Mouse (Mus musculus) megakaryocyte-erythroid progenitor cell, adult 5-6 weeks (primary cell): ENCODE measurements around the gene Ttf2. TPM values are rescaled to one million over a fixed set of nuclear protein-coding genes. Genes with fewer than 3 reads are reported as not detected.

Experiments used
- ATAC-seq: replicated peaks from 2 replicates; pipeline ENCODE4 v1.8.0; 2016; ENCODE audit warnings: mild to moderate bottlenecking, inconsistent platforms; ENCODE audit not compliant: severe bottlenecking, poor library complexity, low FRiP score, low TSS enrichment
- total RNA-seq, 2 experiments: library from RNA; stranded (forward) in 1 of 2; stranded (reverse) in 1 of 2; fragments of 200-1000, 215-1000 nt in 1 of 2; fragments of >200 nt in 1 of 2; fragmentation: Nextera tagmentation in 1 of 2; gene quantifications; 2 replicates each; pipeline ENCODE4 v1.2.3; 2014 to 2017

Gene Ttf2
- total RNA-seq (2014; fragmentation: Nextera tagmentation), result 23.5 and 37.1 TPM in 2 replicates
- 27.3 and 30.1 TPM in 2 replicates for total RNA-seq (2017)

GRCm38 (mm10) chr3:100969176-100969917, at the start of gene Ttf2:
Gene Ttf2 (minus strand): TSS chr3:100969663.
- peak; percentile 98 for ATAC-seq

GRCm38 (mm10) chr3:101018494-101018893, 49.0 kb upstream of the Ttf2 start:
- ATAC-seq, result no peak

- no peak for ATAC-seq
Observed at GRCm38 (mm10) chr3:101016050-101016449, 46.6 kb upstream of the Ttf2 start.

GRCm38 (mm10) chr3:101015254-101015653, 45.8 kb upstream of the Ttf2 start:
- ATAC-seq, result no peak

- ATAC-seq, result no peak
Observed at GRCm38 (mm10) chr3:101013536-101013935, 44.1 kb upstream of the Ttf2 start.

GRCm38 (mm10) chr3:101013005-101013404, 43.5 kb upstream of the Ttf2 start:
- no peak for ATAC-seq

GRCm38 (mm10) chr3:101012597-101012996, 43.1 kb upstream of the Ttf2 start:
- no peak for ATAC-seq

- no peak for ATAC-seq
Observed at GRCm38 (mm10) chr3:101012131-101012571, 42.7 kb upstream of the Ttf2 start.

- no peak for ATAC-seq
Observed at GRCm38 (mm10) chr3:101011203-101011600, 41.7 kb upstream of the Ttf2 start.

GRCm38 (mm10) chr3:101010589-101011202, 41.2 kb upstream of the Ttf2 start:
- peak; percentile 37; the same call in 1 of the 2 replicates for ATAC-seq

GRCm38 (mm10) chr3:101007112-101007782, 37.8 kb upstream of the Ttf2 start:
- ATAC-seq, result peak; percentile 54

GRCm38 (mm10) chr3:101005392-101005791, 35.9 kb upstream of the Ttf2 start:
- ATAC-seq, result no peak

GRCm38 (mm10) chr3:101003575-101004356, 34.3 kb upstream of the Ttf2 start:
- no peak for ATAC-seq

- ATAC-seq, result no peak
Observed at GRCm38 (mm10) chr3:100999732-101000131, 30.3 kb upstream of the Ttf2 start.

GRCm38 (mm10) chr3:100998904-100999340, 29.5 kb upstream of the Ttf2 start:
- ATAC-seq, result peak; percentile 86

- ATAC-seq, result no peak
Observed at GRCm38 (mm10) chr3:100997785-100998570, 28.5 kb upstream of the Ttf2 start.

GRCm38 (mm10) chr3:100994252-100994651, 24.8 kb upstream of the Ttf2 start:
- no peak for ATAC-seq

GRCm38 (mm10) chr3:100993718-100994117, 24.3 kb upstream of the Ttf2 start:
- no peak for ATAC-seq

GRCm38 (mm10) chr3:100993158-100993557, 23.7 kb upstream of the Ttf2 start:
- ATAC-seq, result no peak
